Mouse (Mus musculus) hindlimb bud, embryonic 11.5 days (tissue): Measurements from ENCODE around the gene Cyb561d2.

Experiments used
- DNase-seq: peaks from one replicate; pipeline ENCODE4 v3.0.0-alpha.2; 2012; ENCODE audit warnings: low read depth, low spot score; ENCODE audit errors: extremely low spot score

Cyb561d2 gene

GRCm38 (mm10) chr9:107522400-107522711 is 19.6 kb downstream of the Cyb561d2 start:
- DNase-seq, result no peak

DNA sequence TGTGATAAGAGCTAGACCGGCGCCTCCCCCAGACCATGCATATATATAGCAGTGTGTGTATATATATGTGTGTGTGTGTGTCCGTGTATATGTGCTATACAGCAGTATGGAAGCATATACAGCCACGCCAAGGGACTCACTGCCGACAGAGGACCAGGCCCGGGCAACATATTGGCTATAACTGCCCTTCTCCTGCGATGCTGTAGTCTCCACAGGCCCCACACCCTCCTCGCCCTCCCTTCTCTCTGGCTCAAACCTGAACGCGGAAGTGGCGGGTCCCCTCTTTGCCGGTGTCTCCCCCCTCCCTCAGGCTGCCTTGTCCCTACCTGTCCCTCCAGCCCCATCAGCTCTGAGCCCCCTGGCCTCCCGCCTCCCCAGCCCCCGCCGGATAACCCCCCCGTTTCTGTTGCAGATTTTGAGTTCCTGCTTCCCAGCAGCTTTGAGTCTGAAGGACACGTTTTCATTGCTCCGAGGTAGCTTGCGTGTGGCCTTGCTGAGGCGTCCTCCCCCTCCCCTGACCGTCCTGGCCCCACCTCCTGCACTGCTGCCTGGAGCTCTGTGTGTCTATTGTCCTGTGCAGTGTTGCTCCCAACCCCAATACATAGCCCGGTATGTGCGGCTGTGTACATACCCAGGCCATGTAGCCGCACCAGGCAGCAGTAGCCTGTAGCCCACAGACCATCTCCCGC is 20.1 kb downstream of the Cyb561d2 start:
- no peak for DNase-seq

DNA sequence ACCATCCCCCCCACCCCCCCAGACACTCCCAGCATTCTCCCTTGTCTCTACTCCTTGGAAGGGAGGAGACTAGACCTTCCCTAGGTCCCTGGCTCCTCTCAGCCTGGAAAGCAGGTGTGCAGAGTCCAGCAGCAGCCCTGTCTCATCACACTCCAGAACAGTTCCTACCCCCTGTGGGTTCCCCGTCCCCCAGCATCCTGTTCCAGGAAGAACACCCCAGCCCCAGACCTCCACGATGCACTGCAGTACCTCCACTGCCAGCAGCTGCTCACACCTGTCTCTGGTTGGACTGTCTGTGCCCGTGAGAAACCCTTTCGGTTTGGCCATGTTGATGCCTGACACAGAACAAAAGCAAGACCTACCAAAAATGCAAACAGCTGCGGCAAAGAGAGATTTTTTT is 20.8 kb downstream of the Cyb561d2 start:
- no peak for DNase-seq

DNA sequence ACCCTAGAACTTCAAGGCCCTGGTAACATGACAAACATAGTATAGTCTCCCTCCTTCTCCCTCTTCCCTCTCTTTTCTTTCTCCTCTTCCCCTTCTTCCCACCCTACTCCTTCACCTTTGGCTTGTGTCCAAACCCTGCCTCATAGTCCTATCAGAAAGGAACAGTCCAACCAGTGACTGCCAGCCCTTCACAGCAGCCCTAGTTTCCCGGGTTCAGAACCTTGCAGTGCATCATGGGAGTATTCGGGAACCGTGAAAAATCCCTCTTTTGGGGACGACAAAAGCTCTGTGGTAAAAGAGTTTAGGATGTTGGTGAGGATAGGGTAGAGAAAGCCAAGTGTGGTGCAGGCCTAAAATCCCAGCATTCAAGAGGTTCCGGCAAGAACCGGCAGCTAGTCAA is 21.7 kb downstream of the Cyb561d2 start:
- no peak for DNase-seq

DNA sequence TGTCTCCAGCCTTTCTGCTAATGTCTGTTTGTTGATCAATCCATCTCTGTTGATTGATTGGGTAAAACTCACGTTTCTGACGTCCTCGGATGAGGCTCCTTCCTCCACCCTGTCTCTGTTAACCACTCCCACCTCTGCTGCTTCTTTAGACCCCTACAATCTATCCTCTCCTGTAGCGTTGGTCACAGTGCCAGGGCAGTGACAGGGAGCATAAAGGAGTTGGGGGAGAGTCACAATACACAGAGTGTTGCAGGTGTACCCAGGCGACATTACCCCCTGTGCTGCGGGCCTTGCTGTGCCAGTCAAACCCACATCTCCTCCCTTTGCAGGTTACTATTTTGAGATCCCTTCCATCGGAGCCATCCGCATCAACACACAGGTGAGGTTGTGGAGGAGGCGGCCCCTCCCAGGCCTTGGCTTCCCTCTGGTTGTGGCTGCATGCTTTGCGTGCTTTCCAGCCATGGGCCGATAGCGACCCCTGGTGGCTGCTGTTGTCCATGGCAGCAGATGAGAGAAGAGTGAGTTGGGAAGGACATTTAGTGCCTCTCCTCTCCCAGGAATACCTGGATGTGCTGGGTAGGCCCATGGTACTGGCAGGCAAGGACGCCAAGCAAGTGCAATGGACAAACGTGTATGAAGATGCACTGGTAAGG is 27.6 kb downstream of the Cyb561d2 start:
- no peak for DNase-seq

DNA sequence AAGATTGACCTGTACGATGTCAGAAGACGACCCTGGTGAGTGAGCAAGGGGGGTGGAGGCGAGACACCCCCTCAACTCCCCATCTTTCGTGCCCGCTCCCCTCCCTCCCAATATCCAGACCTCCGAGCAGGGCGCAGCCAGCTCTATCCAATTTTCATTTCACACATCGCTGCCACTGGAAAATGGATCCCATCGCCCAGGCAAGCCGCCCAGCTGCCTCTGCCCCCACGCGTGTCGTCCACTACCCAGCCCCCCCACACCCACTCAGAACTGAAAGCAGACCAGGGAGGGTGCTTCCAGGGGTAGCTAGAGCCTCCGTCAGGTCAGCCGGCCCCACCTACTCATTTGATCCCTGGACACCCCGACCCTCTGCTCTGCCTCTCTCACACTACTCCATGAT is 29.7 kb downstream of the Cyb561d2 start:
- no peak for DNase-seq

- DNase-seq, result no peak
Observed at GRCm38 (mm10) chr9:107511436-107511835, 30.6 kb downstream of the Cyb561d2 start.

DNA sequence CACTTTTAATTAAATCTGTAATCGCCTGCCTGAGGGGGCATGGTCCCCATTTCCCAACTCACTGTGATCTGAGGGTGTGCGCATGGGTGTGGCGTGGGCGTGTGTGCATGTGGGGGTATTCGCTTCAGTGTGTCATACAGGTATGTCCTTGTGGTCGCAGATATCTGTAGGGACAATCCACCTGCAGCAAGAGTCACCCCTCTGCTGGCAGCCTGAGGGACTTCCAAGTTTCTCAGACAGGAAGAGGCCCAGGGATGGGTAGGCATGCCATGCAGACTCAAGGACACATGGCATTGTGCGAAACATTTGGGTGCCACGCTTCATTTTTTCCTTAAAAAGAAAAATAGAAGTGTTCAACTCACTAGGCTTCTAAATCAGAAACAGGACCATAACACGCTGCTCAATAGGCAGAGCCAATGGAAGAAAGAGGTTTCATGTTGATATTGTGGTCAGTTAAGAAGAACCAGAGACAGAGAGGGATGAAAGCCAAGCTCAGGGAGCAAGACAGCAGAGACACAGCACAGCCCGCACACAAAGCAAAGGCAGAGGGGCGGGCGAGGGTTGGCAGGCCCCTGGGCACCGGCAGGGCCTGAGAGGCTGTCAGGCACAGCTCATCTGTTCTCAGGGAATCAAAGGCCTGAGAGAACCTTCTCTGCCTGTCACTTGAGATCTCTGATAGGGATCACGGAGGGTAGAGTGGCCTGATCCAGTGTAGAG is 31.5 kb downstream of the Cyb561d2 start:
- no peak for DNase-seq

GRCm38 (mm10) chr9:107508266-107508665 is 33.7 kb downstream of the Cyb561d2 start:
- DNase-seq, result no peak

GRCm38 (mm10) chr9:107504662-107505537 is 37.1 kb downstream of the Cyb561d2 start:
- no peak for DNase-seq

DNA sequence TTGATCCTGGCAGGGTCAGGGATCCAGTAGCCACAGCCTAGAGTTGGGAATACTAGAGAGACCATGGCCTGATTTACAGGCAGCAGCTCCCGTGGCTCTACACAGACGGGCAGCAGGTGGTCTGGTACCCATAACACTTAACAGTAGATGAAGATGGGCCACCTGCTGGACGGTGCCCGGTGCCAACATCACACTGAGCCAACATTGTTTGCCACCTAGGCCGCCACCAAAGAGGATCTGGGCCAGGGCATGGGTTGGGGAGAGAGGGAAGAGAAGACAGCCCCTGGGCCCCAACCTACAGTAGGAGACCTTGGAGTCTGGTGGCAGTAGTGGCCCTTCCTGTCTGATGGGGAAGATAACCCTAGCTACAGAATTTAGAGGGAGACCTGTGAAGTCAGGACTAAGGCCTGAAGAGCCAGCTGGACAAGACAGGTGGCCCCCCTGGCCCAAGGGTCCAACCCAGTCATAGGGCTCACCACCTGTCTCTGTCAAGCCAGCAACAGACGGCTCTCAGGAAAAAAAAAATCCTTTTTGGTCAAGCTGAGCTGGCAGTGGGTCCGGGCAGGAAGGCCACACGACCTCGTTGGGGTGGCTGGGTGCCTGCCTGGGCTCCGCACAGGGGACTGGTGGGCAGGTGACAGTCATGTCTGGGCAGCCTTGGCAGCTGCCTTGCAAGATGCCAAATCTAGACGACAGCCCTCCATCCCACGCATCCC is 39.7 kb downstream of the Cyb561d2 start:
- DNase-seq, result no peak

DNA sequence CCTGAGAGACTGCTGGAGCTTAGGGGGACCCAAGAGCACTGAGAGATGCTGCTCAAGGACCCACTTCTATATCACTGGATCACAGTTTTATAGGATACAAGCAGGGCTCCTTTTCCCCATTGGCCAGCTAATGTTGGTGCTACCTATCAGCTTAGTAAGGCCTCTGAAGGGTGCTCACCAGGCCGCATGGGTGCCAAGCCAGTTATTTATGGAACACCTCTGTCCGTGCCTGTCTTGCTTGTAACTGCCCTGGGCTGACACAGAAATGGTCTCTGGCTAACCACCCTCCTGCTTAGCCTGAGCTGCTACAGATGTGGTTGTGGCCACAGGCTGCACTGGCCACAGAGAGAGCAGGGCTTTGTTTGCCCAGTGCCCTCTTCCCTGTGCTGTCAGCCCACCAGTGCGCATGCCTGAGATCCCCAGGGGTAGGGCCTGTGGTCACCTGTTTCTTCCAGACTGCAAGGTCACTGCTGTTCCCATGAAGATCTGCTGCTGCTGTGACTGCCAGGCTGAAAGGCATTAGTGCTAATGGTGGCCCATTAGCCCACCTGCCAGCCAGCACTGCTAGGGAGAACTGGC is 41.2 kb downstream of the Cyb561d2 start:
- DNase-seq, result no peak

GRCm38 (mm10) chr9:107496359-107496758 is 45.6 kb downstream of the Cyb561d2 start:
- DNase-seq, result no peak

DNA sequence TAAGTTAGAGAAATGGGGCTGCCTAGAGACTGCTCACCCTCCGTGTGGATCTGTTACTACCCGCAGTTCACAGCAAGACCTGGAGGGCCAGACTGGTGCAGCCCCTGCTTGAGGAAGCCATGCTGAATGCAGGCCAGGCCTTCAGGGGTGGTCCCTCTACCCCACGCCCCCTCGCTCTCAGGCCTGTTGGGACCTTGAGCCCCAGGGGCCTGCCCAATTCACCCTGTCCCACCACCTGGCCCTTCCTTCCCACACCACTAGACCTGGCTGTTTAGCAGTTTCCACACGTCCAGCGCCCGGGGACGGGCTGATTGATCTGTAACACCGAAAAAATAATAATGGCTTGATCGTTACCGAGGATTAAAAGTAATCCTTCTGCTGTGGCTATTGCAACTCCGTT is 47.8 kb downstream of the Cyb561d2 start:
- no peak for DNase-seq

GRCm38 (mm10) chr9:107493511-107493910 is 48.5 kb downstream of the Cyb561d2 start:
- no peak for DNase-seq

DNA sequence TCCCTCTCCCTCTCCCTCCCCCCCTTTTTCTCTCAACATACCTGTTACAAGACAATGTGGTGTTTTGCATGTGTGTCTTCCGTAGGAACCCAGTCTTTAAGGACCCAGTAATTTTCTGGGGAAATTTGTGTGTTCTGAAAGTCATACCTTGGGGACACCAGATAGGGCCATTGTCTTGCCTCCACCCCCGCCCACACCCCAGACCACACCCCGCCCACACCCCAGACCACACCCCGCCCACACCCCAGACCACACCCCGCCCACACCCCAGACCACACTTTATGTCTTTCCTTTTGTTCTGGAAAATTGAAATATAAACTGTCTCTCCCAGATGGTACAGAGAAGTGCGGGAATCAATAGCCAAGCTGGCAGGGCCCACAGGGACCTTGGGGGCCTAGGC is 51.4 kb downstream of the Cyb561d2 start:
- no peak for DNase-seq

DNA sequence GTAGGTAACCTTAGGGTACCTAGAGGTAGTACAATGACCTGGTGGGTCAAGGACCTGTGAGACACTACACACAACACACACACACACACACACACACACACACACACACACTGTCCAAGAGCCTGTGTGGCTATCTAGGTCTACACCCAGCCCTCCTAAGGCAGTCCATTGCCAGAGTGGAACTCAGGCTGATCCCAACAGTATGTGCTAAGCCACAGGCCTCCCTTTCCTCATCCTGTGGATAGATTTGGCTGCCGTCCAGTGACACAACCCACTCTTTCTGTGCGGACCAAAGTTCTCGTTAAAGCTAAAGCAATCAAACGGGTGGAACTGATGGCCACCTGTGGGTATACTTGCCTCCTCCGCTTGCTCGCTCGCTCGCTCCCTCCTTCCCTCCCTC is 51.8 kb downstream of the Cyb561d2 start:
- no peak for DNase-seq
